Mouse (Mus musculus) hindbrain, embryonic 16.5 days (tissue): ENCODE measurements around the gene Crp. TPM values are rescaled to one million over a fixed set of nuclear protein-coding genes. Genes with fewer than 3 reads are reported as not detected.

ENCODE experiments used
- ATAC-seq: fragments of 200-750 bp; cut with Nextera tagmentation; 2 replicates; pipeline ENCODE4 v1.8.0; 2017; ENCODE audit warnings: moderate TSS enrichment, moderate library complexity
- H3K27ac ChIP-seq: fragments of 300-500 bp; sonication (generic); 2 replicates; pipeline ENCODE4 v1.5.1; 2014; ENCODE audit warnings: low read depth, mild to moderate bottlenecking, control low read depth, low read length, moderate library complexity
- H3K27me3 ChIP-seq: fragments of 300-500 bp; sonication (generic); replicated peaks from 2 replicates; pipeline ENCODE4 v1.6.1; 2014; ENCODE audit warnings: low read length; ENCODE audit not compliant: control insufficient read depth, insufficient read depth
- H3K36me3 ChIP-seq: fragments of 300-500 bp; sonication (generic); 2 replicates; pipeline ENCODE4 v1.6.1; 2014; ENCODE audit warnings: mild to moderate bottlenecking, low read length, moderate library complexity, mixed read lengths; ENCODE audit not compliant: control insufficient read depth, insufficient read depth
- H3K4me1 ChIP-seq: fragments of 300-500 bp; sonication (generic); 2 replicates; pipeline ENCODE4 v1.6.1; 2014; ENCODE audit warnings: low read depth, low read length; ENCODE audit not compliant: control insufficient read depth, insufficient read depth
- H3K4me2 ChIP-seq: fragments of 300-500 bp; sonication (generic); 2 replicates; pipeline ENCODE4 v1.6.1; 2014; ENCODE audit warnings: mild to moderate bottlenecking, low read length, control low read depth, moderate library complexity
- H3K4me3 ChIP-seq: fragments of 300-500 bp; sonication (generic); 2 replicates; pipeline ENCODE4 v1.5.1; 2014; ENCODE audit warnings: mild to moderate bottlenecking, low read length, control low read depth, moderate library complexity
- H3K9ac ChIP-seq: fragments of 300-500 bp; sonication (generic); 2 replicates; pipeline ENCODE4 v1.6.1; 2014; ENCODE audit warnings: low read depth, mild to moderate bottlenecking, control low read depth, low read length, moderate library complexity
- H3K9me3 ChIP-seq: fragments of 300-500 bp; sonication (generic); 2 replicates; pipeline ENCODE4 v1.6.1; 2014; ENCODE audit warnings: mild to moderate bottlenecking, low read length, moderate library complexity; ENCODE audit not compliant: control insufficient read depth
- WGBS: fragments of 180-500 bp; shearing (Covaris S2); extraction: QIAGEN DNeasy Blood & Tissue Kit; methylation state at CpG from one replicate; pipeline ENCODE4 v1.1.7; 2014; 5-methylcytosine and 5-hydroxymethylcytosine counted together
- polyA plus RNA-seq: library from polyadenylated mRNA; unstranded; fragments of >200 nt; fragmentation: Nextera tagmentation; extraction: Ambion mirVana; gene quantifications from 2 replicates; pipeline ENCODE4 v1.2.1, GENCODE M21; 2015

Gene Crp
- polyA plus RNA-seq, 1 experiment from 2014 or later, result not detected

GRCm38 (mm10) chr1:172785886-172786285, 88.0 kb downstream of the Crp start:
- ATAC-seq, result no peak
- Histone ChIP-seq H3K4me2 (no peak overlapping the region), H3K36me3 (no peaks in the 10 kb centered on the region), H3K4me1 (no peaks in the 10 kb centered on the region), H3K4me3 (no peak overlapping the region), H3K9me3 (no peaks in the 10 kb centered on the region), H3K27ac (no peak overlapping the region), H3K27me3 (no peaks in the 10 kb centered on the region), H3K9ac (no peak overlapping the region)
- 4% methylated on average over 1 of the region's 1 CpGs for WGBS

GRCm38 (mm10) chr1:172828975-172829374, 131.1 kb downstream of the Crp start:
- H3K4me3 ChIP-seq, result no peak overlapping the region
- no peaks in the 10 kb centered on the region for H3K4me1 ChIP-seq
- H3K9ac ChIP-seq, result no peak overlapping the region
- no peaks in the 10 kb centered on the region for H3K36me3 ChIP-seq
- no peaks in the 10 kb centered on the region for H3K27me3 ChIP-seq
- H3K9me3 ChIP-seq, result no peaks in the 10 kb centered on the region
- no peak overlapping the region for H3K4me2 ChIP-seq
- no peak for ATAC-seq
- H3K27ac ChIP-seq, result no peak overlapping the region
- WGBS, result 81% methylated on average over 2 of the region's 2 CpGs

- no peak for ATAC-seq
- no peak overlapping the region for H3K4me3 ChIP-seq
- no peak overlapping the region for H3K27ac ChIP-seq
- WGBS, result 34% methylated on average over 2 of the region's 2 CpGs
- H3K9ac ChIP-seq, result no peak overlapping the region
- no peaks in the 10 kb centered on the region for H3K27me3 ChIP-seq
- H3K4me1 ChIP-seq, result no peaks in the 10 kb centered on the region
- H3K36me3 ChIP-seq, result no peaks in the 10 kb centered on the region
- no peaks in the 10 kb centered on the region for H3K9me3 ChIP-seq
- H3K4me2 ChIP-seq, result no peak overlapping the region
These were observed 149.3 kb downstream of the Crp start for GRCm38 (mm10) chr1:172847044-172847761.

- 0 out of 2 replicates have a peak, but pooled peaks have one; percentile 30 for ATAC-seq
- WGBS, result 83% methylated on average over 2 of the region's 2 CpGs
- no peak overlapping the region for H3K9ac ChIP-seq
- no peak overlapping the region for H3K4me2 ChIP-seq
- H3K4me1 ChIP-seq, result no peaks in the 10 kb centered on the region
- no peak overlapping the region for H3K4me3 ChIP-seq
- H3K27ac ChIP-seq, result no peak overlapping the region
- H3K9me3 ChIP-seq, result no peaks in the 10 kb centered on the region
- no peaks in the 10 kb centered on the region for H3K36me3 ChIP-seq
- no peaks in the 10 kb centered on the region for H3K27me3 ChIP-seq
These were observed 150.3 kb downstream of the Crp start for GRCm38 (mm10) chr1:172848171-172848570.

GRCm38 (mm10) chr1:172875265-172875664, 177.4 kb downstream of the Crp start:
- no peaks in the 10 kb centered on the region for H3K9me3 ChIP-seq
- no peak overlapping the region for H3K4me2 ChIP-seq
- no peak overlapping the region for H3K9ac ChIP-seq
- 88% methylated on average over 4 of the region's 4 CpGs for WGBS
- no peak overlapping the region for H3K4me3 ChIP-seq
- no peak for ATAC-seq
- no peaks in the 10 kb centered on the region for H3K27me3 ChIP-seq
- no peaks in the 10 kb centered on the region for H3K4me1 ChIP-seq
- no peak overlapping the region for H3K27ac ChIP-seq
- H3K36me3 ChIP-seq, result no peaks in the 10 kb centered on the region

- Histone ChIP-seq H3K9ac (no peak overlapping the region), H3K27me3 (no peaks in the 10 kb centered on the region), H3K9me3 (no peaks in the 10 kb centered on the region), H3K36me3 (no peaks in the 10 kb centered on the region), H3K4me3 (no peak overlapping the region), H3K27ac (no peak overlapping the region), H3K4me1 (no peaks in the 10 kb centered on the region), H3K4me2 (no peak overlapping the region)
- ATAC-seq, result no peak
- WGBS, result 54% methylated on average over 1 of the region's 1 CpGs
These were observed 178.8 kb downstream of the Crp start for GRCm38 (mm10) chr1:172876675-172877074.

Other genes with a start within 250 kb of the Crp start
- gene Slamf9, start 222.7 kb upstream of the Crp start, polyA plus RNA-seq, result 0.11 and 0.23 TPM in 2 replicates
- gene Igsf9, start 216.3 kb upstream of the Crp start, polyA plus RNA-seq, result 32.9 and 42.5 TPM in 2 replicates
- 71.7 and 84.9 TPM in 2 replicates for gene Tagln2, start 198.0 kb upstream of the Crp start, polyA plus RNA-seq
- gene Cfap45, start 177.3 kb upstream of the Crp start, polyA plus RNA-seq, result 4.9 and 5.4 TPM in 2 replicates
- 0.84 and 1.2 TPM in 2 replicates for gene Vsig8, start 142.1 kb upstream of the Crp start, polyA plus RNA-seq
- not detected in 2 replicates for gene Slamf8, start 107.5 kb upstream of the Crp start, polyA plus RNA-seq
- 0.13 and 0.15 TPM in 2 replicates for gene Fcrl6, start 95.5 kb upstream of the Crp start, polyA plus RNA-seq
- gene Dusp23, start 65.1 kb upstream of the Crp start, polyA plus RNA-seq, result 8.4 and 9.5 TPM in 2 replicates
- not detected in 2 replicates for gene Apcs, start 197.0 kb downstream of the Crp start, polyA plus RNA-seq